Mouse (Mus musculus) kidney, embryonic 16.5 days (tissue): ENCODE results near the gene Mettl7a2. TPM values are rescaled to one million over a fixed set of nuclear protein-coding genes. Genes with fewer than 3 reads are reported as not detected.

Experiments
- ATAC-seq: fragments of 200-750 bp; cut with Nextera tagmentation; 2 replicates; pipeline ENCODE4 v1.8.0; 2017; ENCODE audit warnings: moderate TSS enrichment; ENCODE audit not compliant: low FRiP score, low TSS enrichment
- H3K27ac ChIP-seq: fragments of 300-500 bp; sonication (generic); 2 replicates; pipeline ENCODE4 v1.5.1; 2014; ENCODE audit warnings: low read length
- H3K27me3 ChIP-seq: fragments of 300-500 bp; sonication (generic); 2 replicates; pipeline ENCODE4 v1.6.1; 2014; ENCODE audit warnings: low read length, control low read depth, mixed read lengths; ENCODE audit not compliant: insufficient read depth
- H3K36me3 ChIP-seq: fragments of 300-500 bp; sonication (generic); 2 replicates; pipeline ENCODE4 v1.6.1; 2014; ENCODE audit warnings: low read length, control low read depth, mixed read lengths; ENCODE audit not compliant: insufficient read depth
- H3K4me1 ChIP-seq: fragments of 300-500 bp; sonication (generic); 2 replicates; pipeline ENCODE4 v1.6.1; 2014; ENCODE audit warnings: low read length, control low read depth, mixed read lengths; ENCODE audit not compliant: insufficient read depth
- H3K4me2 ChIP-seq: fragments of 300-500 bp; sonication (generic); replicated peaks from 2 replicates; pipeline ENCODE4 v1.6.1; 2014; ENCODE audit warnings: low read depth, low read length
- H3K4me3 ChIP-seq: fragments of 300-500 bp; sonication (generic); 2 replicates; pipeline ENCODE4 v1.5.1; 2014; ENCODE audit warnings: mild to moderate bottlenecking, low read length
- H3K9ac ChIP-seq: fragments of 300-500 bp; sonication (generic); replicated peaks from 2 replicates; pipeline ENCODE4 v1.6.1; 2014; ENCODE audit warnings: low read length
- H3K9me3 ChIP-seq: fragments of 300-500 bp; sonication (generic); 2 replicates; pipeline ENCODE4 v1.6.1; 2016; ENCODE audit warnings: low read length, control low read depth
- WGBS: fragments of 180-500 bp; shearing (Covaris S2); extraction: QIAGEN DNeasy Blood & Tissue Kit; methylation state at CpG from one replicate; pipeline ENCODE4 v1.1.7; 2014; 5-methylcytosine and 5-hydroxymethylcytosine counted together
- polyA plus RNA-seq: library from polyadenylated mRNA; unstranded; fragments of >200 nt; fragmentation: Nextera tagmentation; extraction: Ambion mirVana; gene quantifications from 2 replicates; pipeline ENCODE4 v1.2.1, GENCODE M21; 2015

Gene Mettl7a2
- polyA plus RNA-seq, 1 experiment from 2014 or later, result 0.41 TPM

DNA sequence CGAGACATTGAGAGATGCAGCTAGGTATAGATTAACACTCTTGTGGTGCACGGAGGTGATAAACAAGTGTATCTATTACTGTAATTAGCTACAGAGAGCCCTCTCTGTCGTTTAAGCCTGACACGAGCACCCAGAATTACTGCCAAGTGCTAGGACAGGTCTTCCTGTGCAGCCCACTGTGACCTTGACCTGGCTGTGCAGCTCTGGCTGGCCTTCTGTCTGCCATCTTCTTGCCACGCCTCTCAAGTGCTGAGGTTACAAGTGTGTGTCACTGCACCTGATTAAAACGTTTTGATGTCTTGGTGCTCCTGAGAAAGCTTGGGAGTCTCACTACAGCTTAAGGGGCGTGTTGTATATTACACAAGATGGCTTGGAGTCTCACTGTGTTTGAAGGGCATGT is 38.1 kb downstream of the Mettl7a2 start:
- no peak overlapping the region for H3K27ac ChIP-seq
- ATAC-seq, result no peak
- 37% methylated on average over 7 of the region's 7 CpGs for WGBS
- H3K36me3 ChIP-seq, result peaks cover 27% of the 10 kb centered on the region
- H3K9ac ChIP-seq, result no peak overlapping the region
- H3K27me3 ChIP-seq, result no peaks in the 10 kb centered on the region
- H3K4me1 ChIP-seq, result peaks cover 9% of the 10 kb centered on the region; the same call in 1 of the 2 replicates
- no peak overlapping the region for H3K4me2 ChIP-seq
- no peaks in the 10 kb centered on the region for H3K9me3 ChIP-seq
- no peak overlapping the region for H3K4me3 ChIP-seq

- H3K27me3 ChIP-seq, result no peaks in the 10 kb centered on the region
- H3K9me3 ChIP-seq, result no peaks in the 10 kb centered on the region
- H3K9ac ChIP-seq, result no peak overlapping the region
- H3K36me3 ChIP-seq, result peaks cover 32% of the 10 kb centered on the region
- H3K4me2 ChIP-seq, result no peak overlapping the region
- no peak for ATAC-seq
- peaks cover 9% of the 10 kb centered on the region; the same call in 1 of the 2 replicates for H3K4me1 ChIP-seq
- H3K27ac ChIP-seq, result no peak overlapping the region
- no peak overlapping the region for H3K4me3 ChIP-seq
- WGBS, result 93% methylated on average over 7 of the region's 7 CpGs
These were observed 38.6 kb downstream of the Mettl7a2 start for GRCm38 (mm10) chr15:100391599-100391998.

- Histone ChIP-seq H3K27ac (no peak overlapping the region), H3K4me3 (no peak overlapping the region), H3K9ac (no peak overlapping the region), H3K4me2 (no peak overlapping the region), H3K4me1 (peaks cover 5% of the 10 kb centered on the region; the same call in 1 of the 2 replicates), H3K9me3 (no peaks in the 10 kb centered on the region), H3K36me3 (peaks cover 47% of the 10 kb centered on the region), H3K27me3 (no peaks in the 10 kb centered on the region)
- 71% methylated on average over 11 of the region's 11 CpGs for WGBS
- ATAC-seq, result no peak
These were observed 40.0 kb downstream of the Mettl7a2 start for GRCm38 (mm10) chr15:100393016-100393415.

DNA sequence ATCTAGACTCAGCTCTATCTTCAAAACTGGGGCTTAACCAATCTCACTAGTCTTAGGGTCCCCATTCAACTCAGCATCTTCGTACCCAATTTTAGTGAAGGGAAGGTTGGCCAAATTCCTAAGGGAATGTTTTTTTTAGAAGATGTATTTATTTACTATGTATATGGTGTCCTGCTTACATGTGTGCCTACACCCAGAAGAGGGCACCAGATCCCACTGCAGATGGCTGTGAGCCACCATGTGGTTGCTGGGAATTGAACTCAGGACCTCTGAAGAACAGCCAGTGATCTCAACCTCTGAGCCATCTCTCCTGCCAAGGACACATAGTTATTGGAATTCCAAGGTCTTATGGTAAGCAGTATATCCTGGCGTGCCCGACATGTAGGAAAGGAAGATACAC is 42.6 kb downstream of the Mettl7a2 start:
- no peak overlapping the region for H3K9ac ChIP-seq
- no peaks in the 10 kb centered on the region for H3K4me1 ChIP-seq
- no peaks in the 10 kb centered on the region for H3K27me3 ChIP-seq
- H3K4me3 ChIP-seq, result no peak overlapping the region
- H3K9me3 ChIP-seq, result no peaks in the 10 kb centered on the region
- H3K4me2 ChIP-seq, result no peak overlapping the region
- peaks cover 66% of the 10 kb centered on the region for H3K36me3 ChIP-seq
- 96% methylated on average over 3 of the region's 3 CpGs for WGBS
- no peak overlapping the region for H3K27ac ChIP-seq
- no peak for ATAC-seq

DNA sequence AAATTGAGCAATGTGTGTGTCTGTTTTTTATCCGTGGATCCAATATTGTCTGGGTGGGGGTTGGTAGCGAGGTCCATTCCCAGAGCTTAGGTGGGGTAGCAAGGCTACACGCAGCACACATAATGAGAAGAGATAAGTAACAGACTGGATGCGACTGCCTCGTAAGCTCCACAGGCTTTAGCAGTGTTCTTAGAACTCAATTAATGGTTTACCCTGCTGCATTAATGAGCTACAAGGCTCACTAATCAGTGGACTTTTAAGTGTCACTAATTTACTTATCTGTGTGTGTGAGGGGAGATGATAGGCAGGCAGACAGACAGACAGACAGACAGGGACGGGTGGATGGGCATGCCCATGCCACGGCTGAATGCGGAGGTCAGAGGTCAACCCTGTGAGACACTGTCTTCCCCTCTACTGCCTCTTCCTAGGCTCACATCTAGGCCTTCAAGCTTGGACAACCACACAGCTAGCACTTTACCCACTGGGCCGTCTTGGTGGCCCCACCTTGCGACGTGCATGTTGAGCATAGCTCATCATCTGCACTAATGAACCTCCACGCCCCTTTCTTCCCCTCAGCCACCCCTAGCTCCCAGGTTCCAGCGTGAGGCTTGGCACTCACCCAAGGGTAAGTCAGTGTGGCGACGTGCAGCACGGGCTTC is 47.7 kb downstream of the Mettl7a2 start:
- Histone ChIP-seq H3K4me3 (no peak overlapping the region), H3K27me3 (no peaks in the 10 kb centered on the region), H3K4me1 (peaks cover 5% of the 10 kb centered on the region; the same call in 1 of the 2 replicates), H3K9me3 (no peaks in the 10 kb centered on the region), H3K27ac (peak overlapping the region; percentile 8; the same call in 1 of the 2 replicates), H3K9ac (no peak overlapping the region), H3K36me3 (peaks cover 78% of the 10 kb centered on the region), H3K4me2 (no peak overlapping the region)
- WGBS, result 71% methylated on average over 16 of the region's 16 CpGs
- peak; percentile 84 for ATAC-seq

GRCm38 (mm10) chr15:100401811-100402210 is 48.8 kb downstream of the Mettl7a2 start:
- no peak overlapping the region for H3K4me2 ChIP-seq
- 97% methylated on average over 4 of the region's 4 CpGs for WGBS

DNA sequence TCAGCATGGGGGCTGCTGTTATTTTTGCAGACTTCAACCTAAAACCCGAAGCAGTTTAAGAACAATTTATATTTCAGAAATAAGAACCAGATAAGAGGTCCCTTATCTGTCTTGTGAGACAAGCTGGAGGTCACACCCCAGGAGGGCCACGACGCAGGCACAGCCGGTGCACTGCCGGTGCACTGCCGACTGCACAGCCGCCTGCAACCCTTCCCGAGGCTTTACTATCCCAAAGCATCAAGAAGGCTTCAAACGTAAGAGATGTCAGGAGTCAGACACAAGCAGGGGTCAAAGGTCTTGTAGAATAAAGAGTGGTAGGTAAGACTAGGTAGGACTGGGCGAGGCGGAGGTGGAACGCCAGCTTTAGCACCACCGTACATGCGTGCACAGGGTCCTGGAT is 49.3 kb downstream of the Mettl7a2 start:
- H3K4me2 ChIP-seq, result no peak overlapping the region
- 92% methylated on average over 14 of the region's 14 CpGs for WGBS
- no peaks in the 10 kb centered on the region for H3K9me3 ChIP-seq
- H3K9ac ChIP-seq, result no peak overlapping the region
- no peaks in the 10 kb centered on the region for H3K27me3 ChIP-seq
- ATAC-seq, result no peak
- peaks cover 69% of the 10 kb centered on the region for H3K36me3 ChIP-seq
- no peak overlapping the region for H3K4me3 ChIP-seq
- H3K27ac ChIP-seq, result no peak overlapping the region
- peaks cover 11% of the 10 kb centered on the region; the same call in 1 of the 2 replicates for H3K4me1 ChIP-seq

More at GRCm38 (mm10) chr15:100401811-100402210, 48.8 kb downstream of the Mettl7a2 start:
- peaks cover 74% of the 10 kb centered on the region for H3K36me3 ChIP-seq
- H3K4me1 ChIP-seq, result peaks cover 11% of the 10 kb centered on the region; the same call in 1 of the 2 replicates
- no peak overlapping the region for H3K9ac ChIP-seq
- H3K27me3 ChIP-seq, result no peaks in the 10 kb centered on the region
- no peak overlapping the region for H3K4me3 ChIP-seq
- no peaks in the 10 kb centered on the region for H3K9me3 ChIP-seq
- no peak for ATAC-seq
- H3K27ac ChIP-seq, result peak overlapping the region; percentile 8; the same call in 1 of the 2 replicates

DNA sequence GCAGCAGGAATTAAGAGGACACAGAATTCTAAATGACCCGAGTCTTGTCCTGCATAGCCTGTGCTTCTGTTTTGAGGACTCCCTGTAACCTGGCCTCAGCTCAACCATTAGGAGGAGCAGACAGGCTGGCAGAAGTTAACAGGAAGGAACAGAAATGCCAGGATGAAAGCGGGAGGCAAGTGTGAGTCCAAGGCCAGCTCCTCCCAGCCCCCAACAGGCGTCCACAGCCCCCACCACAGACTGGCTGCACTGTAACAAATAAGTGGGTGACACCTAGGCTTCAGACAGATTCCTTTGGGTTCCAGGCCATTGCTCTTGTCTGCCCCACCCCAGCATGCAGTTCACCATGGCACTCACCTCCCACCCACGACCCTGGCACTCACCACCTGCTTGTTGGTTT is 49.8 kb downstream of the Mettl7a2 start:
- 52% methylated on average over 4 of the region's 4 CpGs for WGBS
- no peak overlapping the region for H3K4me2 ChIP-seq
- no peak overlapping the region for H3K9ac ChIP-seq
- H3K27ac ChIP-seq, result no peak overlapping the region
- H3K9me3 ChIP-seq, result no peaks in the 10 kb centered on the region
- H3K27me3 ChIP-seq, result no peaks in the 10 kb centered on the region
- H3K4me3 ChIP-seq, result no peak overlapping the region
- H3K36me3 ChIP-seq, result peaks cover 66% of the 10 kb centered on the region
- peaks cover 11% of the 10 kb centered on the region; the same call in 1 of the 2 replicates for H3K4me1 ChIP-seq
- ATAC-seq, result no peak

DNA sequence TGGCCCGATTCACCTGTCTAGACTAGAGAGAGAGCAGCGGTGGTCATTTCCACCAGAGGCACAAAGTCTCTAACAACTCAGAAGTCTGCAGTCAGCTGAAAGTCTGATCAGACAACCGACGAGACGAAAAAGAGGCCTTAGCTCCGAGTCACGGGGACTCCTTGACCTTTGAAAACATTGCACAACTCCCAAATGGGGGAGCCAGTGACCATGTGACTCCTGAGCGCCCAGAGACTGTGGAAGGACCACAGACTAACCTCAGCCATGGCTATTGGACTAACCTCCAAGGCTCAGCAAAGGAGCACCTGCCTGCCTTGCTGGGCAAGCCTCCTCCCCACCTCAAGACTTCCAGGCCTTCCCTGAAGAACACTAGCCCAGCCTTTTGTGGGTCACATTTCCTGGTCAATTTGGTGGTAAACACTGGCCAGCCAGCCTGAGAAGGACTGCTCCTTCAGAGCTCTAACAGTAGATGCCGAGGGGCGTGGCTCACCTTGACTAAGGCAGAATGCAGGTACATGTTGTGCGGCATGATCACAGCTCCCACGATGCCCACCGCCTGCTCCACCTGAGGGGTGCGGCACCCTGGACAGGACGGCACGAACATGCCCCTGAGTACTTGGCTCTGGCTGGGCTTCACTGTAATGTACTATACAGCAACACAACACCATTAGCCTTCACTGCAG is 50.5 kb downstream of the Mettl7a2 start:
- no peak overlapping the region for H3K27ac ChIP-seq
- H3K4me1 ChIP-seq, result peaks cover 11% of the 10 kb centered on the region; the same call in 1 of the 2 replicates
- H3K27me3 ChIP-seq, result no peaks in the 10 kb centered on the region
- no peak overlapping the region for H3K4me2 ChIP-seq
- peaks cover 66% of the 10 kb centered on the region for H3K36me3 ChIP-seq
- H3K9me3 ChIP-seq, result no peaks in the 10 kb centered on the region
- no peak overlapping the region for H3K4me3 ChIP-seq
- H3K9ac ChIP-seq, result no peak overlapping the region
- no peak for ATAC-seq
- WGBS, result 80% methylated on average over 16 of the region's 16 CpGs

DNA sequence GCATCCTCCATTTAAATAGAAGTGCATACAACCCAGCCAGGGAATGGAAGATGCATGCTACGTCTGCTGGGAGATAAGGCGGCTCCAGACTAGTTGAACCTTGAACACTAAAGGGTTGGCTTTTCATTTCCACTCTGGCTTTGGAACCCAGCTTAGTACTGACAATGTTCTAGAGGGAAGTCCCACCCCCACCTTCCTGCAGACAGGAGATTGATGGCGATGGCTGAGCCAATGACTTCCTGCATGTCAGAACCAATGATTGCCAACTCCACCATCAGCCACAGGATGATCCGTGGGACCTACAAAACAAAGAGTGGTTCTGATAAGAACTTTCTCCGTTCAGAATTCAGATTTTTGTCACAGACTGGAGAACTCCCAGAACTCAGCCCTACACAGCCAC is 53.1 kb downstream of the Mettl7a2 start:
- Histone ChIP-seq H3K27me3 (no peaks in the 10 kb centered on the region), H3K4me3 (no peak overlapping the region), H3K9ac (no peak overlapping the region), H3K4me2 (no peak overlapping the region), H3K4me1 (peaks cover 16% of the 10 kb centered on the region), H3K9me3 (no peaks in the 10 kb centered on the region), H3K36me3 (peaks cover 51% of the 10 kb centered on the region), H3K27ac (peak overlapping the region; percentile 23)
- 72% methylated on average over 5 of the region's 5 CpGs for WGBS
- ATAC-seq, result no peak
